Mouse (Mus musculus) kidney, adult 8-10 months (tissue): ENCODE data around the gene Tmem252.

Experiments used
- DNase-seq, 2 experiments: peaks; one replicate each; pipeline ENCODE4 v3.0.0; 2022

Gene Tmem252

DNA sequence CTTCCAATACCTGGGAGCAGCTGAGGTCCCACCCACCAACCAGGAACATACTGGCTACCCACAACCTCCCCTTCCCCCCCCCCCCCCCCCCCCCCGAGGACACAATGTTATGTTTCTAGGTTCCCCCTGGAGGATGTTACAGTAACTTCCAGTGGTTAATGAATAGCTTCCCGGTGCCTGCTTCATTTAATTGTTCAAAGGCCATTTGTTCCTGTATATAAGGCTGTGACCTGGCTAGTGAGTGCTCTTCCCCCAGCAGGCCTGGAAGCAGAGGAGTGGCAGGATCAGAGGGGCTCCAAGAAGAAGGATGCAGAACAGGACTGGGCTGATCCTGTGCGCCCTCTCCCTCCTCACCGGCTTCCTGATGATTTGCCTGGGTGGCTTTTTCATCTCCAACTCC lies at the start of gene Tmem252:
Gene Tmem252, plus strand, starts transcription at position 247 of the 400 bp plus-strand sequence.
- DNase-seq, result peak; percentile 75 to 80

DNA sequence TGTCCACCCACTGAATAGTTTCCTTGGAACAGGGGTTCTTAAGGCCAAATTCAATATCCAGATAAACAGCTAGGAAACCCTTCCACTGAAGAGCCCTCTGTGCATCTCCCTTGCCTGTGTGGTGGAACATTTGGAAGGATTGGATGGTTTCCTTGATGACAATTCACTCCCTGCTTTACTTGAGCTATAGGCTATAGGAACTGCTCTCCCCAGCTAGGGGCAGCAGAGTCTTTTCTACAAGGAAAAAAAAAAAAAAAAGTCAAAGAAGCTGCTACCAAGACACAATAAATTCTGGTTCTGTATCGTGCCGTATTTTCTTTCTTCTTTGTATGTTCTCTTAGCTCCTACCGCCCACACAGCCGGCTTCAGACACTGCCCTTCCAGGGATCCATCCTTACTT lies 45.8 kb upstream of the Tmem252 start:
- DNase-seq, result no peak

DNA sequence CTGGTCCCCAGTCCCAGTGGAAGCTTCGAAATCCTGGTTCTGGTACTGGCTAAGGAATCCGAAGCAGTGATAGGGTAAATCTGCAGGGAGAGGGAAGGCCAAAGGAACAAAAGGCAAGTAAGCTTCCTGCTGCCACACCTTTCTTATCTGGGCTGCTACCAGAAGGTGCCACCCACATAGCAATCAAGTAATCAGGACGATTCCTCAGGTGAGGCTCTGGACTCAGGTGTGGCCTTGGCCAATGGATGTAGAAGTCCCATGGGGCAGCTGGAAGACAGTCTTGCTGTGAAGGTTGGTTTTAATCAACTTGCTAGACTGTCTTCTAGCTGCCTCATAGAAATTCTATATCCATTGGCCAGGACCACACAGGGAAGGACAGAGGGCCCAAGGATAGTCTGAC lies 40.8 kb upstream of the Tmem252 start:
- no peak for DNase-seq

GRCm38 (mm10) chr19:24634602-24635001 lies 39.2 kb upstream of the Tmem252 start:
- DNase-seq, result peak; percentile 58 to 59

- DNase-seq, result no peak
Observed at GRCm38 (mm10) chr19:24636616-24637015, 37.2 kb upstream of the Tmem252 start.

- no peak for DNase-seq
Observed at GRCm38 (mm10) chr19:24637988-24638387, 35.8 kb upstream of the Tmem252 start.

DNA sequence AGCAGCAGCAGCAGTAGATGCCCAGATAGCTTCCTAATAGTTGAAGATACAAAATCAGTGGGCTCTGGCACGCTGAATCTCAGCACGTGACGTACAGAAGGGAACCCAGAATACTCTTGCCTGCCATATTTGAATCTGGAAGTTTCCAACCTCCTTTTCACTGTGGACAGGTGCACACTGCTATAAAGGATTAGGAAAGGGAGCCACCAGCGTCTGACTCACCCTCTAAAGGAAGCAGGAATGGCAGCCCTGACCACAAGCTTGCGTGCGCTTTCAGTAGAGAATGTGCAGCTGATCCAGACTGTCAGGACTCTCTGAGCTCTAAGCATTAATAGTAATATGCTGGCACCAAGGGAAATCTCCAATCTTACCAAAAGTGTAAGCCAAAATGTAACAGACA lies 32.8 kb upstream of the Tmem252 start:
- DNase-seq, result no peak

- no peak for DNase-seq
Observed at GRCm38 (mm10) chr19:24644971-24645370, 28.8 kb upstream of the Tmem252 start.

DNA sequence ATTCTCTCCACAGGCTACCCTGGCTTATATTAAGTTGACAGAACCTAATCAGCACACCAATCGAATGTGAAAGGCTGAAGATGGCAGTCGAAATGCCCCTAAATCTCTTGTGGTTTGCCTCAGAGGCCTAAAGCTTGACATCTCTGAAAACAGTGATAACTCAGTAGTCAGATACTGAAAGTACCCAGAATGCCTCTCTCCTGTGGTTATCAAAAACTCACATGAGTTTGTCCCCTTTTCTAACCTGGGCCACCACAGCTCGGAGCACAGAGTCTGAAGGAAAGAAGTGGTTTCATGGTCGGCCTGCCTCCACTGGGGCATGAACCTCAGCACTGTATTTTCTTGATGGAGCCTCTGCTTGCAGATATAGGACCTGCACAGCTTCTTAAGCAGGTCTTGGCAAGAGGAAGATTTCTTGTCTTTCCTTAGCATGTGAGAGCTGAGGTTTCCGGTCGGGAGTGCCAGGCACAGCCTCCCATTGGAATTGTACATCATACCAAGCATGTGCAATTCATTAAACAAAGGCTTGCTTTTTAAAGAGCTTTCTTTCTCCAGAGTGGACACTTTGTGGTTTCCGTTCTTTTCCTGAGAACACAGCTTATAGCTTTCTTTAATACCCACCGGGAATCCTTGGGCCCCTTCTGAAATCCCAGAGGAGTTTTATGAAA lies 27.5 kb upstream of the Tmem252 start:
- DNase-seq, result no peak

DNA sequence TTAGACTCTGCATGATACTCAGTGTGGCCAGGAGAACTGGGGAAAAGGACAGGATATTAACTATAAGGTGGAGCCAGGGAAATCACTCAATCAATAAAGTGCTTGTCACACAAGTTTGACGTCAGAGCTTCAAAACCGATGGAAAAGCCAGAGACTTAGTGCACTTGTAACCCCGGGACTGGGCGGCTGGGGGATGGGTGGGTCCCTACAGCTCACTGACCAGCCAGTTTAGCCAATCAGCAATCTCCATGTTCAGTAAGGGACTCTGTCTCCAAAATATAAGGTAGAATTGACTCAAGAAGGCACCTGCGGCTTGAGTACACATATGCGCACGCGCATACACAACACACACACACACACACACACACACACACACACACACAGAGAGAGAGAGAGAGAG lies 25.8 kb upstream of the Tmem252 start:
- DNase-seq, result no peak

GRCm38 (mm10) chr19:24650428-24650827 lies 23.4 kb upstream of the Tmem252 start:
- no peak for DNase-seq

DNA sequence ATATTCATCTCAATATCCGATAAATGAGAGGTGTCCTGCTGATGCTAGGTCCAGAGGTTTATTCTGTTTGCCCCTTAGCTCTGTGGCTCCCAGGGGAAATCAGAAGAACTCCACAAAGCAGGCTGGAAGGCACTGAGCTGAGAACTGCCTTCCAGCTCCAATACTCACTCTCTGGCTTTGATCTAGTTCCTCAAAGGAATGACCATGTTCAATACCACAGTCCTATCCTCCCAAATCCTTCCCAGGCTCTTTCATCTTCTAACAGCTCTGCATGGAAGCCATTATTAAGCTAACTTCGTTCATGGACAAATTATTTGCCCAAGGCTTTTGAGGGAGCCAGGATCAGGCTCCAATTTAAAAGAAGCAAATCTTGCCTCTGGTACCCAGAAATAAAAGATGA lies 22.2 kb upstream of the Tmem252 start:
- no peak for DNase-seq

DNA sequence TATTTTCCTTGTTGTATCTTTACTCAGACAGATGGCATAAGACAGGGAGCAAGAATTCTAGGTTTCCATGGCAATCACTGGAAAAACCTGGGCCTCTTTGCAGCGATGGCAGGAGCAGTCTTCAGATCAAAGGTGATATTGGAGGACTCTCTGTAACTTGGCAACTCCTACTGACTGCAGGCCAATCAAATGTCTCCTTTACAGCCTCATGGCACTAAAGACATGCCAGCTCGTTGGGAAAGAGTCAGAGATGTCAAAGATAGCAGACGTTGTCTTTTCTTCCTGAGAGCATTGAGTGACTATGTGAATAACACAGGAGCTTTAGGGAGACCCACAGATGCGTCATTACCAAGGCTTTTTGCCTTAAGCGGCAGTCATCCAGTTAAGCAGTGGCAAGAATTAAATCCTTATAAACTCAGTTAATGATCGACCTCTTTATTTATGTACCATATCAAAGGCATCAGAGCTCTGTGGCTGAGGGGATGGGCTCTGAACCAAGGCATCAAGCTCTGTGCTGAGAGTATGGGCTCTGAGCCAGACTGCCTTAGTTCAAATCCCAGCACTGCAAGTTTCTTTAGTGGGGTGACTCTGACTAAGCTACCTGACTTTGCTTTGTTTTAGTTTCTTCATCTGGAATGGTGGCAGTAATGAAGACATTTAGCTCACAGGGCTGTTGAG lies 21.3 kb upstream of the Tmem252 start:
- DNase-seq, result no peak

DNA sequence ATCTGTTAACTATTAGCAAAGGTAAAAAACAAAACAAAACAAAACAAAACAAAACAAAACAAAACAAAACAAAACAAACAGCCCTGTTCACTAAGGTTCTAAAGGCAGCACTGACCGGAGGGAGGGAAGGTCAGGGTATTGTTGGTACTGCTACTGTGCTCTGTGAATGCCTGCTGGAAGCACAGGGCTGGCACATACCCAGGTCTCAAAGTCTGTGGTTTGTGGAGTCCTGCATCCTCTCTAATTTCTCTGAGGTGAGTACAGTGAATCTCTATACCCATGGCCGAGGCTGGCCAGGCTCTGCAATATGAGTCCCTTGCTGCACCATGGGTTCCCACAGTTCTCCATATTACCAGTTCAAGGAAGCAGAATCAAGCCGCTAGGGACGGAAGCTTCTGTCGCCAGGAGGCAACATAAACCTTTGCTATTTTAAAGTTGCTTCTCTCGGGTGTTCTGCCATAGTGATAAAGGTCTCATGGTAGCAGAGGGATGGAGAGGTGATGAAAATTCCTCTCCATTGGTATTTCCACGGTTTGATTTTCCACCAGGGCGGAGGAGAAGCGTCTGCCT lies 20.5 kb upstream of the Tmem252 start:
- peak; percentile 59 to 76 for DNase-seq

DNA sequence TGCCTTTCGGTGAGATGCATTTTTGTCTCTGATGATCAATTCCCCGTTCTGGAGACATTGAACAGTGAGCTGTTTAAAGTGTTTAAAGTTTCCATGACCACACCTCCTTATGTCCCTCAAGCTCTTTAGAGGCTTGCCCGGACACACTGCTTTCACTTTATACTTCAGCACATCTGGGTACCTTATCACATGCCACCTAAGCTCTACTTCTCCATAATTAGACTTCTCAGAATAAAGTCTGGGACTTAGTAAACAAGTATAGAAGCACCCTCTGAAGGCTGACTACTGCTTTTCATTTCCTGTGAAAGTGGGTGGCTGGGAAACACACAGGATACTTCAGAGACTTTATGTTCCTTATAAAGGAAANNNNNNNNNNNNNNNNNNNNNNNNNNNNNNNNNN lies 16.8 kb upstream of the Tmem252 start:
- no peak for DNase-seq

DNA sequence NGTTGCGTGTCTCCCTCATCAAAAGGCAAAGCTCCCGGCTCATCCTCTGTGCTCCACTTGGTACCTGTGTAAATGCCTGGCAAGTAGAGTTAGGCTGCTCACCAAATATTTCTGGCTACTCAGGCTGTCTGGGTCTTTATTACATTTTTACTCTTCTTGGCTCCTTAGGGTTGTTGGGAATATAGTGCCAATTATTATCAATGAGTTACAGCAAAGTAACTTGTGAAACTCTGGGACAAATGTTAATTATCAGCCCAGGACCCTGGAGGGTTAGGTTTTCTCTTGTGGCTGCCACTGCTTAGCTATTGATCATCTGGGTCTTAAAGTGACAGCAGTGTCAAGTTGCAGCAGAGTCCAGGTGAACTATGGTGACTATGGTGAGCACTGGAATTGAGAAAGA lies 11.5 kb upstream of the Tmem252 start:
- peak in 1 of 2 experiments; percentile 45 for DNase-seq

DNA sequence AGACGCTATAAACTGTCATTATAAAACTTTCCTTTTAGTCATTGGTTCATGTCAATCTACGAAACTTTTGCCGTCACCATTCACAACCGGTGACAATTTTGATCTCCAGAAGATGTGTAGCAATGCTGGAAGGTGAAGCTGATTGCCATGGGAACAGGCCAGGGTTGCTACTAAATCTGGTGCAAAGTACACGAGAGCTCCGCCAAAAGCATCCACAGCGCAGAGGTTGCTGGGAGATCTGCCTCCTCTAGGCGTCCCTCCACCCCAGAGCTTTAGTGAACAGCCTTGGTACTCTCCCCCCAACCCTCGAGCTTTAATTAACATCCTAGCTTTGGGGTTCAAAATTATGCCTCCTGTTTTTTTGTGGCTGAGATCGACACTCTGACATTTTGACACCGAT lies 8.0 kb upstream of the Tmem252 start:
- DNase-seq, result peak in 1 of 2 experiments; percentile 30

DNA sequence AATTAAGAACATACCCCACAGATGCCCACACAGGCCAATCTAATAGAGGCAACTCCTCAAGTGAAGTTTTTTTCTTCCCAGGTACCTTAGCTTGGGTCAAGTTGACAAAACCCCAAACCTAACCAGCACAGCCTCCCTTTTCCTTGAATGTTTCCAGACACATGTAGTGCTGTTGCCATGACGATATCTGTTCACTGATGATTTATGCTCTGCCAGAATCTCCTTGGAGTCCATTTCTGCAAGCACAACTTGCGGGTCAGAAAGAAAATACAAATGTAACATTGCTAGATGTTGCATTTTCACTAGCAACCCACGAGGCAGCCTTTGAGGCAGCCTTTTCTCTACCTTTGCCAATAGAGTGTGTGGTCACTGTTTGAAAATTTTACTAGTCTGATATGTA lies 6.3 kb upstream of the Tmem252 start:
- DNase-seq, result no peak

DNA sequence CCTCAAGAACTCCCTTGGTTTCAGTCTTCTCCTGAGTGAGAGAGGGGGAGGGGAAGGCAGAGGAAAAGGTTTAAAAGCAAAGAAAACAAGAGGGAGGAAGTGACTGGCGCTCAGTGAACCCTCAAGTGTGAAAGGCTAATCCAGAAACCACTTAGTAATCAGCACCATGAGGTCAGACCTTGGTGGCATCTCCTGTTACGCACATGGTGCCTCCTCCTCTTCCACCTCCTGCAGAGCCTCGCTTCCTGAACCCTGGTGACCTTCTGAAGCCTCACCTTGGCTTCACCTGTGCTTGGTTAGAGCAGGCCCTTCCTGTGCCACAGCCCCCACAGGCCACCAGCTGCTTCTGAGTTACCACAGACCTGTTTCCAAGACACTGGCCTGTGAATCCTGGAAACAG lies 2.2 kb upstream of the Tmem252 start:
- peak; percentile 83 to 91 for DNase-seq

GRCm38 (mm10) chr19:24672366-24672960 lies 1.3 kb upstream of the Tmem252 start:
- no peak for DNase-seq

DNA sequence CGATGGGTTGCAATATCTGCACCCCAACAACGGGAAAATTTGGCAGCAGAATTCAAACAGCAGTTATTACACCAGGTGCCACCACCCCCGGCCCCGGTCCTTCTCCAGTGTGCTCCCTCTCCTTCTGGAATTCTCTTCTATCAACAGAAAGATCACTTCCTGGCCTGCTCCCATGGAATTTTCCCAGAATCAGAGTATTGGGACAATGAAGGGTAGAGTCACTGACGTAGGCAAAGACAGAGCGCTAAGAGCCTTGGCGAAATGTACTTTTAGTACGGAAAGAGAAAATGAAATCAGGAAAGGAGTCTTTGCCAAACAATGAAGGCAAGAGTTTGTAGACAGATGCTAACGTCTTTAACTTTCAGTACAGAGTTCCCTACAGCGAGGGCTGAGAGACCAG lies 477 bp upstream of the Tmem252 start:
- DNase-seq, result peak; percentile 31 to 33

DNA sequence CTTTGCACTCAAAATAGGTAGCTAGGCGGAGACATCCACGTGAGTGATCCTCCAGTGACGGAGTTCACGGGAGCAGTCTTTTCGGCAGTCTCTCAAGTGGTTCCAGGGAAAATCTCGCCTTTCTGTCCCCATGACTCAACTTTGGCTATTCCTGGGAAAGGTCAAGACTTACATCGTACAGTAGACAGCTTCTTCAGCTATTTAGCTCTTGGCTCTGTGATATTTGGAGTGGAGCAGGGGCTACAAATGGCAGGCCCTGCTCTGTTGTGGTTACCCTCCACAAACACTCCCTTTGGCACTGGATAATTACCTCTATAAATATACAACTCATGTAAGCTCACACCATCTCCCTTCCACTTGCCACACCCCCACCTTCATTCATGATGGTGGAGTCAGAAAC lies 2.6 kb downstream of the Tmem252 start:
- DNase-seq, result no peak

GRCm38 (mm10) chr19:24677242-24677984 lies 3.6 kb downstream of the Tmem252 start:
- DNase-seq, result no peak
